Mouse (Mus musculus) spleen, adult 12 weeks (tissue): Measurements from ENCODE around the gene Cdk14.
"Not testable (repeated sequence)": the region's sequence is repeated elsewhere in the genome, so short reads cannot be mapped to it uniquely, and the experiment has no call there.

Experiments
- DNase-seq: peaks from one replicate; pipeline ENCODE4 v3.0.0; 2022; ENCODE audit warnings: low spot score

Cdk14 gene

DNA sequence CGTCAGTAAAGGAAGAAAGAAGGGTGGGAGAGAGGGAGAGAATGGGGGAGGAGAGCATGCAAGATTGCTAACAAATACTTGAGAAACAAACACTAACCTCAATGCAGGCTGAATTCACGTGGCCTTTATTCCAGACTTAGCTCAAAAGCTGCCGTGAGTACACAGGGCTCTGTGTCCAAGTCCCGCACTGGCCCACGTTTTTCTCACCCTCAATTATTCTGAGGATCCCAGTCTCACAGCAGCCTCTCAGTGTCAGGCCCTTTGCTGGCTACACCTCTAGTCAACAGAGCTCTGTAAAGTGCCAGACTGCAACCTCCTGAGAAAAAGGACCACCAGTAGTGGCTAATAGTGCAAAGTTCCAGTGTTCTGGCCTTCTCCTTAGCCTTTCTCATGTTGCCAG is 429.9 kb downstream of the Cdk14 start:
- DNase-seq, result no peak

DNA sequence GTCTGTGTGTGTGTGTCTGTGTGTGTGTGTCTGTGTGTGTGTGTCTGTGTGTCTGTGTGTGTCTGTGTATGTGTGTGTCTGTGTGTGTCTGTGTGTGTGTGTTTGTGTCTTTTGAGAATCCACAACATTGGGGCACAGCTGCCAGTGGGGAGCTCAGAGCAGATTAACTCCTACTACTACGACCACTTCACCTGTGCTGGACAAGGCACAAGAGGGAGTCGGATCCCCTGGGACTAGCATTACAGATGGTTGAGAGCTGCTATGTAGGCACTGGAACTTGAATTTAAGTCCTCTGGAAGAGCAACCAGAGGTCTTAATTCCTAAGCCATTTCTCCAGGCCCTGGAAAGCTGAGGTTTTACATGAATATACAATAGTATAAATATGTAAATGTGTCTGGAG is 433.9 kb downstream of the Cdk14 start:
- DNase-seq, result no peak

DNA sequence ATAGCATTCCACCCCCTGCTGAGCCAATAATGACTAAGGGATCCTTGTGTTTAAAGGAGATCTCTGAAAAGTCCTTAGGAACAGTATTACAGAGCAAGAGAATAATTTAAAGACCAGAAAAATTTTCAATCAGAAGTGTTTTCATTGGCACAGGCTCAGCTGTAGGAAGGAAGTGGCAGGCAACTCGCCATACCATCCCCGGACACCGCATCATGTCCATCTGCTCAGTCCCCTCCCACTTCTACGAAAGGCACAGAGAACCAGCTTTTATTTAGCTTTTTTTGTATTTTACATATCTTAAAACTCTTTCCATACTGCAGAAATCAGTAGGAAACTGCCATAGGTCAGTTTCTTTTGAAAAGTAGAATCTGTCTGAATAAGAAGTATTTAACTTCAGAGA is 440.6 kb downstream of the Cdk14 start:
- no peak for DNase-seq

DNA sequence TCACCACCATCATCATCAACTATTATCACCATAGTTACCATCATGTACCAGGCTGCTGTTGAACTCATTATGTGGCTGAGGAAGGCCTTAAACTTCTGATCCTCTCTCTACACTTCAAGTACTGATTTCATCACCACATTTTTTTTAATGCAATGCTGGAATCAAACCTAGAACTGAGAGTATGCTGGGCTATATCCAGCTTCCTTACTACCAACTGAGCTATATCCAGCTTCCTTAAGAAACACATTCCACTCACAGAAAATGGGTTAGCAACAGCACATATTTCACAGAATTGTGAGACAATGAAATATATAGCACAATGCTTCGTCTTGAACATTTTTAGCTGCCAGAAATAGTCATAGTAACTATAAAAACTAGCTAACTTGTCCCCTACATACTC is 446.7 kb downstream of the Cdk14 start:
- no peak for DNase-seq

DNA sequence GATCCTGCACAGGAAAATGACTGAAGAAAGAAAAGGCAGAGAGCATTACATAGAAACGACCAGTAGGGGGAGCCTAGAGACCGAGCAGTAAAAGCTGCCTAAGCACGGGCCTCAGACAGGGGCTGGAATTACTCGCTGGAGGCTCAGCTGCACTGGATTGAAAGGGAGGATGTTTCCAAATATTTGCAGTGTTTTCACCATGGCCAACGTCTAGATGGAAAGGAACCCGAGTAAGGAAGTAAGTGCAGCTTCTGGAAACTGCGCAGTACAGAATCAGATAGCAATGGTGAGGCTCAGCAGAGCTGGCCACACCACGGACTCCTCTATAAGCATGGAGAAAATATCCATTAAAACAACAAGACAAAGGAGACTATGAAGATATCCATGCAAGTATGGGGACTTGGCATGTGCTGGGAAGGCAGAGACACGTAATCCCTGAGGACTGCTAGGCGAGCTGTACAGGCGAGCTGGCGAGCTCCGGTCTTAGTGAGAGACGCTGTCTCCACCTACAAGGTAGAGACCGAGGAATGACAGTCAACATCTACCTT is 458.0 kb downstream of the Cdk14 start:
- DNase-seq, result no peak

DNA sequence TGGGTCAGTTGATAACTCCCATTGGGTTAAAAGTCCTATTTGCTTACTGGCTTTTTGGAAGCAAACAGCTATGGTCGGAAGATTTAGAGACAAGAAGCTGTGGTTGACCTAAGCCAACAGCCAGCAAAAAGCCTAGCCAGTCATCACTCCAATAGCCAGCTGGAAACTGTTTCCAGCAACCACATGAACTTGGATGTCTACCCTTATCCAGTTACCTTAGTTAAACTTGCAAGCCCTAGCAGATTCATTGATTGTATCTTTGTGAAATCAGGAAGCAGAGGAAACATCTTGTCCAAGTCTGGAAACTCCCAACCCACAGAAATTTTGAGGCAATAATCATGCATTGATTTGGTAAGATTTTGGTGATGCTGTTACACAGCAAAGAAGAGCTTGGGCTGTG is 458.5 kb downstream of the Cdk14 start:
- no peak for DNase-seq

DNA sequence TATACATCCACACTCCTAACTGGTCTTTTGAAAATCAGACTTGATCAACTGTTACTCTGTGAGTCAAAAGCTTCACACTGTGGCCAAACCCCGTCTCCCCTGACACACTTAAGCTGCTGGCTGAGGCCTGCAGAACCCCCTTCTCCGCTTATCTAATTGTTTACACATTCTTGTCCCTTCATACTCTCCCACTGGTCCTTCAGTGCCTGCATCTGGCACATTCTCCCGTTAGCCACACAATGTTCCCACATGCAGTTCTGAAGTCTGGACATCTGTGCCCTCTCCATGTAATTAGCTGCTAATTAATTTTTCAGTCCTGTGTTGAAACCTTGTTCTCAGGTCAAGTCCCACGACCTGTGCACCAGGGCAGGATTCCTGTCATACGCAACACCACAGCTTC is 460.7 kb downstream of the Cdk14 start:
- no peak for DNase-seq

DNA sequence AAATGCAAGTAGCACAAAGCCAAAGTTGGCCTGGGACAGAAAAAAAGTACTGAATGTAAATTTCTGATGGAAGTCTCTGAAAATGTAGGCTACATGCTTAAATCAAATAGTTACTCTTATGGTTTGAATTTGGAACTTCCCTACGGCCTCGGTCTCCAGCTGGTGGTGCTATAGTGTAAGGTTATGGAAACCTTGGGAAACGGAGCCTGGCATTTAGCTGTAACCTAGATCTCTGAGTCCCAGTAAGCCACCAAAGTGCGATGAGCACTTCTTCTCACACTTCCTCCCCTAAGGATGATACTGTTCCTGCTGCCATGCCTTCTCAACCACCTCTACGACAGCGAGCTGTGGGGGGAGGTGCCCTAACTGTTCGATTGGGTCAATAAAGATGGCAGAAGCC is 464.1 kb downstream of the Cdk14 start:
- no peak for DNase-seq

DNA sequence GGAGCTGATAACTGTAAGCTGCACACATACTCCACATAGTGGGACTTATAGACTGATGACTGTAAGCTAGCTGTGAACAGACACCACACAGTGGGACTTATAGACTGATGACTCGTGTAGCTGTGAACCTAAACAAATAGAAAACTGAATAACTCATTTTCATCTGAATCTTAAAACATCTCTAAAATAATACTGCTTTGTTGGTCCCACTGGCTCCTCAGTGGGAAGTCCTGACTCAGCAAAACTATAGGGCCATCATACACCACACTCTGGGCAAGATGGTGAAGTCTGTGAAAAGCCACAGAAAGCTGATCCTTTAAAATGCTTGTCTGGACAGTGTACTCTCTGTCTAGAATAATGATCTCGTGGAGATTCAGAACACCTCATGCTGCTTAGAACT is 464.7 kb downstream of the Cdk14 start:
- no peak for DNase-seq

DNA sequence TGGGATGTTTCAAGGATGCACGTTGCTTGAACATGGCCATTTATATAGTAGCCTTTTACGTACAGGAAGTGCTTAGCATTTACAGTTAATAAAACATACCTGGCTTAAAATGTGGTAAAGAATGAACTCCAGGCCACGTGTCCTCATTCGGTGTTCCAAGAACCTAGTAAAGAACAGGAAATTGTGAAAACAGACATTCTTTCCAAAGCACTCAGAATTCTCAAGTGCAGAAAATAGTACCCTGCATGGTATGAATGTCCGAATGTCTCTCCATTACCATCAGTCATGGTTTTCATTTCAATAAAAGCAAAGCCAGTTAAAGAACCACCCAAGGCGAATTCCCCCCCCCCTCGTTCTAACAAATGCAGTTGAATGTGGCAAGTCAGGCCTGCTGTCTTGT is 470.7 kb downstream of the Cdk14 start:
- DNase-seq, result no peak

DNA sequence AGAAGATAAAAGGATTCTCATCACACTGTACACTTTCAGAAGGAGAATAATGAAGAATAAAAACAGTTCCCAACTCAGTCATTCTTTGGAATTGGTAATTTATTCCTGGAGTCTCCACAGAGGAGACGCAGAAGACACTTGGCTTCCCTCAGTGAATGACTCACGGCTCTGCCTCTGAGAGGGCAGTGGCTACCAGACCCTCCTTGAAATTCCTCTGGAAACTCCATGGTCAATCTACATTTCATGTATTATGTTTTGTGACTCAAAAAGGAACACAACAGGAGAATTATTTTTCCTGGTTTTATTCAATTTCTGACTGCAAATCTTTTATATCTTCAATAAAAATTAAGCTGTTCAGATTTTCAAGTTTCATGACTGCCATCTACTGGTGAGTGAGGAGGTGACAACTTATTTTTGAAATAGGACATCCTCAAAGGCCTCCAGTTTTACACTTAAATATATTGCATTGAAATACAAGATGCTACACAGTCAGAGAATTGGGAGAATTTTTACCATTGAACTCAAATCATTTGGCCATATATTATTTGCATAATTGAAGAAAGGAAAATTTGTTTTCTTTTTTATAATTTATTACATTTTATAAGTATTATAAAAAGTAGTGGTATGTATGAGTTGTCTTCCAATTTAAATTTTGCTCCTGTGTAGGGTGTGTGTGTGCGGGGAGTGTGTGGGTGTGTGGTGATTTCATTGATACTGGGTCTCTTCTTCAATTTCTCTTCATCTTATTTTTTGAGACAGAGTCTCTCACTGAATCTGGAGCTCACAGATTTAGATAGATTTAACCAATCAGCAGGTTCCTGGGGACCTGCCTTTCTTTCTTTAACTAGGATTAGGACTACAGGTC is 471.8 kb downstream of the Cdk14 start:
- no peak for DNase-seq

DNA sequence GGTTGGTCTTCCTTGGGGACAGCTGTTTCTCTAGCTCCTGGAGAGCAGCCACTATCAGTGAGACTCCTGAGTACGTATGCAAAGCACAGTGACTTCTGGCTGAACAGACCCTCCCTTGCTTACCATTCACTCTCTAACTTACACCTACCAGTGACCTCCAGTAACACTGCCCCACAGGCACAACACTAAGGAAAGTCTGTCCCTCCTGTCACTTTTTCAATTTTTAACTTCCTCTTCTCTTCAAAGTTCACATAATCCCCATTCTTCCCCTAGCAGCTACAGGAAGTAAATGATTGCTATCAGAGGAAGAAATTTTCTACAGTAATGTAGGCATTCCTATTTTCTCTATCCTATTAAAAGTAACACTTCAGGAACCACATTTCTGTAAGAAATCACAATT is 485.0 kb downstream of the Cdk14 start:
- DNase-seq, result no peak

DNA sequence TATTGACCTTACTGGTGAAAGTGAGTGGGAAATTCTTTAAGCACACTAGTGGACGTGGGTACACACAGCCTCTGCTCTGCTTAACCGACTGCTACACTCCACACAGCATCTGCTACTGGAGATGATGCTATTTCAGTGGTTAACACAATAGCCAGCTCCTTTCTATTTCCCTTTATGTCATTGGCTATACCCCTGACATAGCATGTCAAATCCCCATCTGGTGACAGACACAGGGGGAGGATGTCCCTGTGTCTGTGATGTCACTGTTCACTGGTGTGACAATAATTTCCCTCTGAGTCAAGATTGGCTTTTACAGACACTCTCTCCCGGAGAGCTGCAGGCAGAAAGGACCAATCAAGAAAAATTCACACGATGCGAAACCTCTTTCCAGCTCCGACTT is 485.6 kb downstream of the Cdk14 start:
- DNase-seq, result no peak

DNA sequence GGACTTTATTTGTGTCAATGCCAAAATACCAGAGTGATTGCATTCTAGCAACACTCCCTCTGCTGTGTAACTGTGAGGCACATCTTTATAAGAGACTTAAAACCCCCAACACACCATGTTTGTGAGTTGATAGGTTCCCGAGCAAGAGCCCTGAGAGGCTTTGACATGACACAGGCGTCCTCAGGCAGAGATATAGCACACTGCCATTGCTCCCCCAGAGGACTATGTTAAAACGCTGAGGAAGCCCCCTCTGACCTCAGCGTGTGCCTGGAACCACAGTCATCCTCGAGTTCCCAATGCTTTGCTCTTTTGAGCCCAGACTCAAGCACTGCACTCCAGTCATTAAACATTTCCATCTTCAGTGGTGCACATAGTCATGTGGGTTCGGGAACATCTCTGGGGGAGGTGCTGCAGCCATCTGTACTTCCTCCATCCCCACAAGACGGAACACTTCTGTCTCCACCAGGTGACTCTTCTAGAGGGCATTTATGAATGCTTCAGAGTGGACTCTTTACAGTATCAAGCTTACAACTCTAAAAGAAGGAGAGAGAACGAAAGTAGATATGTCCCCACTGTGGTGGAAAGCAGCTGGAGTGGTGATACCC is 488.5 kb downstream of the Cdk14 start:
- no peak for DNase-seq

DNA sequence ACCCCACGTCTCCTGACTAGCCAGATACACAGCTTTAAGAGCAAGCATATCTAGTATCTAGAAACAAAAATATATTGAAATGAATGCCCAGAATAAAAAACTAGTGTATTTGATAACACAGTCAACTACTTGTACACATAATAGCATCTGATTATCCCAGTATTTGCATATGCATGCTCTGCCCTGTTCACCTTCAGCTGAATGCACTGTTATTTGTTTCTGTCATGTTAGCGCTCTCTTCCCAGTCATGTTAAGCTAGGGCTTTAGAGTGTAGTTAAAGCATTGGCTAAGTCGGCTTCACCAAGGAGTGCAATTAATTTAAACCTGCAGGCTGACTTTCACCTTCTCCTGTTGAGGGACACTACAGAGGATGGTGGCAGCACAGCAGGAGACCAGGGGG is 490.5 kb downstream of the Cdk14 start:
- DNase-seq, result no peak

DNA sequence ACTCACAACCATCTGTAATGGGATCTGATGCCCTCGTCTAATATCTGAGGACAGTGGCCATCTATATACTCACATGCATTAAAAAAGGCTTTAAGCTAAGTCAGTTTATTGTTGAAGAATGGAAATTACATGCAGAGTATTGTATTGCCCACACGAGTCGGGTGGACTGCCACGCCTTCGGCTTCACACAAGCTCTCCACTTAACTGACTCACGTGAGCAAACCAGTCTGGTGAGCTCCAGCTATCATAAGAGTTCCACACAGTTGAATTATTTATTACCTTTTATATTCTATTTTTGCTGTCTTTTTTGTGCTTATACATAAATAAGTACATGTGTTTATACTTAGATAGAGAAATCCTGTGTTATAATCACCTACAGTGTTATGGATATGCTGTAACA is 495.2 kb downstream of the Cdk14 start:
- no peak for DNase-seq

DNA sequence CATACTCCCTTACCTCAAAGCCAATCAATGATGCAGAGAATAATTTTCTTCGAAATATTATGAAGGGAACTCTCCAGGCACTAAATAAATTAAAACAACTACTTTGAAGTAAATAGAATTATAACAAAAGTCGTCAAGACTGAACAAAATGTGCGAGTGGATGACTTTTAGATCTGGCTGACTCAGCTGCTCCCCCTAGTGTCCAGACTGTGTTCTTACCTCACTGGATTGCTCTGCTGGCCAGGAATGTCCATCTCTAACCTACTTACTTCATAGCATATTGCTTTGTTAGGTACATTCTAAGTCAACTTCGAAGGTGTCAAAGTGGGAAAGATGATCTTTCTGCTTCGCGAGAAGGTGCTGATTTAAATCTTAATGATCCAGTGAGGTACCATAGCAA is 501.7 kb downstream of the Cdk14 start:
- DNase-seq, result no peak

DNA sequence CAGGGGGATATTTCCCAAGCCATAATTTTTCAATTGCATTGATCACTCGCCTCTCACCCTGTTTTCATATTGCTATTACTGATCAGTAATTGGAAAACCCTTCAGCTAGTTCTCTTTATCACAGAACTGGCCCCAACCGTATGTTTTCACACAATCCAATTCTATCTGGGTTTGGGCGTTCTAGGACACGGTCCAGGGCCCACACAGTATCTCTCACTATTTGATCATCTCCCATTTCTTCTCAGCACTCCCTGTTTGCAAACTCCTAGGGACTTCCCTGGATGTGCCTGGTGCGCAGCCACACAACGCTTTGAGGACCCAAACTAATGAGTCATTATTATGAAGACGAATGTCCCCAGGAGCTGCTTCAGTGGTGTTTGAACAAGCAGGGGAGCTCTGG is 502.4 kb downstream of the Cdk14 start:
- no peak for DNase-seq

DNA sequence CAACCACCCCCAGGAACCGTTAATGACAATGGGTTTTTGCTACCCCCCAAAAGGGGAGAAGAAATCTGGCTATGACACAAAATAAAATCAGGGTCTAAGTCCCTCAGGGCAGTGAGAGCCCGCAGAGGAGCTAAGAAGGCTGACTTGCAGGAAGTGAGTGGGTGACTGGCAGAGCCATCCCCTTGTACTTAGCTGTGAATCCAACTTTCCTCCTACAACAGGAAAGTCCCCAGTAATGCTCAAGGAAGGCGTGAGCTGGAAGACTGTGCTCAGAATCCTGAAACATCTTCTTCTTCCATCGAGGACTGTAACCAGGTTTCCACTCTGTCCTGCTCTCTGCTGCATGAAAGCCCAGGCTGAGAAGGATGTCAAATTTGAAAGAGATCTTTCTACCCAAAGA is 502.8 kb downstream of the Cdk14 start:
- no peak for DNase-seq

DNA sequence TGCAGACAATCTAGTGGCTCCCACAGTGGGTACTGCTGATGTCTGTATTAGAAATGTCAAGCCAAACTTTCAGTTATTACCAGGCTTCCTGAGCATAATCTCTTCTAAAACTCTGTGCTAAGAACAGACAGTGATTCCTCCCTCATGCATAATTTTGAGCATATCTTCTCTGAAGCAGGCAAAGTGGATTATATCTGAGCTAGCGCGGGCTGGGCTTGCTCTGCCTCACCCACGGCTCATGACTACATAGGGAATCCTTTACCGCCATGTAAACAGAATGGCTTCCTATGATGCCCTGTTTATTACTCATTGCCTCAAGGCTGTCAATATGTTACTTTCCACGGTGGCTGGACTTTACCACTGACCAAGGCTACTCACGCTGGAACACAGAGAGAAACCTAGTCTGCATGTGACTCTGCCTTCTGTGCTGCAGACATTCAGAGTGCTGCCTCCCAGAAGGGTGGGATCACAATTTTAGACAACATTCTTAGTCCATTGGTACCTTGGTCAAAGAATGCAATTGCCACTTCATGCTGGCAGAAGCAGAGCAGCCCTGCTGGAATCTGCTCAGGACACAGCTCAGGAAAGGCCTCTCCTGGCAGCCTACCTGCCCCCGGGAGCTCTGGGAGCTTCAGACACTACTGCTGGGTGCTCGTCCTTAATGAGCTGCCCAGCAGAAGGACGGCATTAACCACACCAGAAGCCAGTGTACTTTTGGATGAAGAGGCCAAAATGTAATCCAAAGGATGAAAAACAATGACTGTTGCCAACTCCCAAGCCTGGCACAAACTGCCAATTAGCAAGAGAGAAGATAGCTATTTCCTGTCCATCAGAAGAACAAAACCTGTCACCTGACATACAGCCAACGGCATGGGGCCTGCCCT is 503.5 kb downstream of the Cdk14 start:
- DNase-seq, result no peak

DNA sequence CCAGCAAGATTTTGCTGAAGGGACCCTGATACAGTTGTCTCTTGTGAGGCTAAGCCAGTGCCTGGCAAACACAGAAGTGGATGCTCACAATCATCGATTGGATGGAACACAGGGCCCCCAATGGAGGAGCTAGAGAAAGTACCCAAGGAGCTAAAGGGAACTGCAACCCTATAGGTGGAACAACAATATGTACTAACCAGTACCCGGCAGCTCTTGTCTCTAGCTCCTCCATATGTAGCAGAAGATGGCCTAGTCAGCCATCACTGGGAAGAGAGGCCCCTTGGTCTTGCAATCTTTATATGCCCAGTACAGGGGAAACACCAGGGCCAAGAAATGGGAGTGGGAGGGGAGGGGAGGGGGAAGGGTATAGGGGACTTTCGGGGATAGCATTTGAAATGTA is 515.2 kb downstream of the Cdk14 start:
- DNase-seq, result not testable (repeated sequence)

DNA sequence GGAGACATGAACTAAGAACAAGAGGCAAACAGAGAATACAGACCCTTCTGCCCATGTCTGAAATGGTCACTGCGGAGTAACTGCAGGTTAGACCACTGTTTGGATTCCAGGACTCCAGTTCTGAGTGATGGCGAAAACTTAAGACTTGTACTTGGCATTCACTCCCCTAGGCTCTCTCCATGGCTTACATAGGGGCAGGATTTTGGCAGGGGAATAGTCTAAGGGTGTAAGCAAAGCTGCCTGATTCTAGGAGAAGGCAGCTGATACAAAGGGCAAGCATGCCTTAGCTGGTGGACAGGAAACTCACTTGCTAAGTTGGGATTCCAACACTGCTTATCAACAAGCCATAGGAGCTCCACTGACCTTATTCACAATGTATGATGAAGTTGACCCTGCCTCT is 521.9 kb downstream of the Cdk14 start:
- no peak for DNase-seq

DNA sequence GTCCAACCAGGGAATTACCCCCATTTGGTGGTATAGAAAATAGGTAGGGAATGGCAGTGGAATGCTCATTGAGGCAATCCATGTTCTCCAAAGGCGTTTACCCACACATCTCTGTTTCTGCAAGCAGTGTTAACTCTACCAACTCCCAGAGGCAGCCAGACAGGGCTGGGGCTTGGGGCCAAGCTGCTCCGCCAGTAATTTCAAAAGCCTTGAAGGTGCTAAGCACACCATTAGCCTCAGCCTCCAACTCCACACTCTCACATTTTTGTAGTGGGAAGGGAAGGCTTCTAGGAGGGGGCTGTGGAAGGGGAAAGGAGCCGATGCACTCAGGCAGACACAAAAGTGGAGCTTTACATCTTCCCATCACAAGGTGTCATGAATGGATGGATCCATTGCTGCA is 525.1 kb downstream of the Cdk14 start:
- DNase-seq, result no peak
